Mouse (Mus musculus) CH12.LX (cell line): ENCODE results near the gene Rgp1. TPM values are rescaled to one million over a fixed set of nuclear protein-coding genes. Genes with fewer than 3 reads are reported as not detected.
"Not testable (repeated sequence)": the region's sequence is repeated elsewhere in the genome, so short reads cannot be mapped to it uniquely, and the experiment has no call there.

Experiments used
- DNase-seq: peaks from one replicate; pipeline ENCODE4 v3.0.0-alpha.2; 2013; ENCODE audit errors: extremely low read depth
- H3K27ac ChIP-seq: 2 replicates; pipeline ENCODE4 v1.5.1; 2012; ENCODE audit warnings: low read depth, mild to moderate bottlenecking, control low read depth, moderate library complexity; ENCODE audit not compliant: insufficient read depth
- H3K27me3 ChIP-seq: replicated peaks from 2 replicates; pipeline ENCODE3; 2012; ENCODE audit warnings: inconsistent platforms
- H3K36me3 ChIP-seq, 2 experiments: replicated peaks in 1 of 2; 2 replicates each; pipeline versions ENCODE3 to v1.6.1; 2012; ENCODE audit warnings: inconsistent platforms in 1 of 2, low read length in 1 of 2, mild to moderate bottlenecking in 1 of 2, mixed read lengths in 1 of 2, moderate library complexity in 1 of 2; ENCODE audit not compliant: control insufficient read depth in 1 of 2, insufficient read depth in 1 of 2
- H3K4me1 ChIP-seq, 2 experiments: 2 replicates each; pipeline ENCODE4 v1.6.1; 2012; ENCODE audit warnings: inconsistent platforms in 1 of 2, moderate library complexity in 1 of 2; ENCODE audit not compliant: insufficient read depth in 2 of 2, control insufficient read depth in 1 of 2
- H3K4me2 ChIP-seq: 2 replicates; pipeline ENCODE4 v1.6.1; 2012; ENCODE audit warnings: low read depth, mild to moderate bottlenecking, control low read depth; ENCODE audit not compliant: poor library complexity, insufficient read depth, severe bottlenecking
- H3K4me3 ChIP-seq, 3 experiments: fragments of 150-350 bp in 1 of 3; sonication (generic) in 1 of 3; replicated peaks in 1 of 3; 2 replicates each; pipeline versions ENCODE3 to v1.5.1; 2011 to 2012; ENCODE audit warnings: low read depth in 2 of 3, low read length in 2 of 3, mild to moderate bottlenecking in 2 of 3, moderate library complexity in 2 of 3, control low read depth in 1 of 3, improper control_type of control experiment in 1 of 3, inconsistent platforms in 1 of 3, mixed read lengths in 1 of 3; ENCODE audit not compliant: poor library complexity in 1 of 3
- H3K79me2 ChIP-seq: replicated peaks from 2 replicates; pipeline ENCODE4 v1.6.1; 2012; ENCODE audit warnings: mild to moderate bottlenecking, moderate library complexity; ENCODE audit not compliant: control insufficient read depth, poor library complexity, insufficient read depth, severe bottlenecking; ENCODE audit errors: extremely low read depth
- H3K9ac ChIP-seq: 2 replicates; pipeline ENCODE4 v1.6.1; 2012; ENCODE audit warnings: low read depth, mild to moderate bottlenecking, control low read depth, moderate library complexity; ENCODE audit not compliant: insufficient read depth
- H3K9me3 ChIP-seq: replicated peaks from 2 replicates; pipeline ENCODE3; 2012; ENCODE audit warnings: low read length, inconsistent platforms, mixed read lengths
- IRF4 ChIP-seq: IDR thresholded peaks from 2 replicates; pipeline ENCODE4 v1.6.1; 2014; ENCODE audit warnings: low read depth, mild to moderate bottlenecking, inconsistent platforms, low read length, improper control_type of control experiment
- JUND ChIP-seq: conservative IDR thresholded peaks from 2 replicates; pipeline ENCODE4 v1.6.1; 2011; ENCODE audit warnings: low read depth, low read length, improper control_type of control experiment
- KAT2A ChIP-seq: IDR thresholded peaks from 2 replicates; pipeline ENCODE4 v1.6.1; 2012; ENCODE audit warnings: low read length, improper control_type of control experiment, inconsistent platforms; ENCODE audit not compliant: insufficient replicate concordance
- MAFK ChIP-seq: IDR thresholded peaks from 2 replicates; pipeline ENCODE4 v1.6.1; 2011; ENCODE audit warnings: low read length, improper control_type of control experiment; ENCODE audit not compliant: insufficient replicate concordance
- ZNF384 ChIP-seq: IDR thresholded peaks from 2 replicates; pipeline ENCODE4 v1.6.1; 2012; ENCODE audit warnings: low read depth, low read length, improper control_type of control experiment, inconsistent platforms
- dilution Hi-C: fragments of 300-500 bp; cut with MboI; formaldehyde crosslinking; loops from 2 replicates; pipeline ENCODE4 v1.14.3; 2020; ENCODE audit warnings: low sequenced_read_pairs; ENCODE audit not compliant: extremely low pct_unique_long_range_greater_than_20kb, extremely low pct_ligation_motif_present
- in situ Hi-C: fragments of 300-500 bp; cut with MboI; formaldehyde crosslinking; loops from 3 replicates; pipeline ENCODE4 v1.14.3; 2019; ENCODE audit warnings: low sequenced_read_pairs, low pct_ligation_motif_present, low pct_unique_long_range_greater_than_20kb, mixed read lengths
- polyA plus RNA-seq: library from polyadenylated mRNA; unstranded; fragments of >175 nt; gene quantifications from 2 replicates; pipeline ENCODE4 v1.2.1, GENCODE M21; 2012; ENCODE audit warnings: low read depth; ENCODE audit not compliant: insufficient read length
- total RNA-seq, 2 experiments: library from RNA; depleted of rRNA; stranded (reverse); fragments of 300-350 nt in 1 of 2; fragments of >200 nt in 1 of 2; gene quantifications; 2 replicates each; pipeline ENCODE4 v1.2.3; 2012 to 2014

Rgp1 gene
- total and polyA plus RNA-seq, 3 experiments = 10.1 to 37.0 (median 16.6) TPM

DNA sequence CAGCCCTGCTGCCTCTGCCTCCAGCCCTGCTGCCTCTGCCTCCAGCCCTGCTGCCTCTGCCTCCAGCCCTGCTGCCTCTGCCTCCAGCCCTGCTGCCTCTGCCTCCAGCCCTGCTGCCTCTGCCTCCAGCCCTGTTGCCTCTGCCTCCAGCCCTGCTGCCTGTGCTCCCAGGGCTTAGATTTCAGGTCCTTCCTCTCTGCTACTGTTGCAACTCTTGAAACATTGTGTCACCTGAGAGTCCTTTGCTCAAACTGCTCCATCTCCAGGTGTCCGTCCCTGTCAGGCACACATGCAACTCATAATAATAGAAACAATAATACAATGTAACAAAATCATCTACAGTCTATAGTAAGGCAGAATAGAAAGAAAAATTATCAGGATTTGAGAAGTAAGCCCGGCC is 18.1 kb downstream of the Rgp1 start:
- H3K27me3 ChIP-seq, H3K36me3 ChIP-seq, H3K9ac ChIP-seq, H3K4me3 ChIP-seq, DNase-seq, H3K79me2 ChIP-seq, H3K4me1 ChIP-seq, in situ Hi-C loops, H3K9me3 ChIP-seq, H3K27ac ChIP-seq, H3K4me2 ChIP-seq, dilution Hi-C loops: not testable (repeated sequence)

- Histone ChIP-seq H3K9ac (no peak overlapping the region), H3K4me3 (no peak overlapping the region), H3K27ac (no peak overlapping the region), H3K9me3 (no peaks in the 10 kb centered on the region), H3K4me2 (no peak overlapping the region), H3K27me3 (peaks cover 4% of the 10 kb centered on the region), H3K79me2 (no peaks in the 10 kb centered on the region), H3K4me1 (no peaks in the 10 kb centered on the region), H3K36me3 (no peaks in the 10 kb centered on the region)
- in situ Hi-C loops (no loop called here), dilution Hi-C loops (no loop called here)
- DNase-seq = no peak
- peak; percentile 85 for TF ChIP-seq MAFK
- no peak for TF ChIP-seq IRF4
- TF ChIP-seq, all 38 proteins: peak for 1
These were observed 19.7 kb downstream of the Rgp1 start for GRCm38 (mm10) chr4:43598200-43598599.

DNA sequence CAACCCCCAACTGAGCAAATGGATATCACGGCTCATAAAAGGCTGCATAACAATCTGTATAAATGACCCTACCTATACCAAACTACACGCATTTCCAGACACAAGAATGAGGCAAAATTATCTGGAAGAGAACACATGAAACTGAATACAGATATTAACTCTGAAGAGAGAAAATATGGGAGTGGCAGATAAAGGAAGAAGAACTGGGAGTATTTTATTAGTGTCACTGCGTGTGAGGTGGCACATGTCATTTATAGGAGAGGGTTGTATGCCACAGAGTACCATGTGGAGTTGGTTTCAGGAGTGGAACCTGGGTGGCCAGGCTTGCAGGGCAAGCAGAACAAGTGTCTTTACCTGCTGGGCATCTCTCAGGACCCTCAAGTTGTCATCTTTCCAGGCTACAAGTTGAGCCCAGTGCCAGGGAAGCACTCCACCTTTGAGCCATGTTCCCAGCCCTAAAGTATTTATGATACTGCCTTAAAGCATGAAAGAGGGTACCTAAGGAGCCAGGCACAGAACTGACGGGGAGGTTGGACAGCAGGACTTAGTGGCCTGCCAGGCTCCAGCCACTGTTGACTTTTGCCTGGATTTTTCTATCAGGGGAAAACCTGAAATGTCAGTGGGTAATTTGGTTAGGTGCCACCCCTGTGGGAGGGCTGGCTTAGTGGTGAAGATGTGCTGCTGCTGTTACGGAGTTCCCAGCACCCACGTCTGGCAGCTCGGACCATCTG is 20.3 kb downstream of the Rgp1 start:
- H3K4me2 ChIP-seq = no peak overlapping the region
- H3K27me3 ChIP-seq = peaks cover 4% of the 10 kb centered on the region
- no peak for TF ChIP-seq JUND
- dilution Hi-C loops (no loop called here), in situ Hi-C loops (no loop called here)
- H3K79me2 ChIP-seq = no peaks in the 10 kb centered on the region
- no peaks in the 10 kb centered on the region for H3K36me3 ChIP-seq
- DNase-seq = no peak
- no peaks in the 10 kb centered on the region for H3K4me1 ChIP-seq
- H3K9ac ChIP-seq = no peak overlapping the region
- H3K27ac ChIP-seq = no peak overlapping the region
- H3K9me3 ChIP-seq = no peaks in the 10 kb centered on the region
- H3K4me3 ChIP-seq = no peak overlapping the region

DNA sequence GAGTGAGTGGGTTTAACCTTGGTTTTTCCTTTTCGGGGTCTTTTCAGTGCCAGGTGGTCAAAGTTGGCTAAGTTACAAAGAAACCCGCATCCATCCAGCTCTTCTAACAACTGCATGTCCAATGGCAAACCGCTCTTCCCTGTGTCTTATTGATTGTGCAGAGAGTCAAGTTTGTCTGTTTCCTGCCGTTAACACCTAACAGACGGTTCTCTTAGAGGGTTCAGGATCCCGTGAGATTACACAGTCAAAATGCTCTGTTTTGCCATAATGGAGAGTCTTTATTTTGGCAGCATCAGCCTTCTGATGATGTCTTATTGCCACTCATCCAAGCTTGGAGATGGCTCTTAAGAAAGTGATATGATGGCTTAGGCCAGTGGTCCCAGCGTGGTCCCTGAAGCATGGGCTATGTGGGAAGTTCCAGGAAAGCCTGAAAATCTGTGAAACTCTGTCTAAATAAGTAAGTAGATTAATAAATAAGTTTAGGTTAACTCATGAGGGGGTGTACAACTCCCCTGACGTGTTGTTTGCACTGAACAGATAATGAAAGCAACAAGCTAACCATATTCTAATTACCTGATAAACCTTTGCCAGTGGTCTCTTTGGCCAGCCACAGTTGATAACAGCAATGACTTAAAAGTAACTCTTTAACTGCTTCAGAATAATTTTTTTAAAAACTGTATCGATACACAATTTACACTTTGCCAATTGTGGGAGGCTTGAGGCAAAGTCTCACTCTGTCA is 21.9 kb downstream of the Rgp1 start:
- no peak overlapping the region for H3K4me2 ChIP-seq
- H3K27ac ChIP-seq = no peak overlapping the region
- no peaks in the 10 kb centered on the region for H3K79me2 ChIP-seq

More for the DNA sequence above, 21.9 kb downstream of the Rgp1 start:
- no peaks in the 10 kb centered on the region for H3K36me3 ChIP-seq
- TF ChIP-seq KAT2A (no peak), ZNF384 (no peak)
- H3K4me3 ChIP-seq = no peak overlapping the region
- no peaks in the 10 kb centered on the region for H3K4me1 ChIP-seq
- H3K27me3 ChIP-seq = peaks cover 15% of the 10 kb centered on the region
- H3K9ac ChIP-seq = no peak overlapping the region
- H3K9me3 ChIP-seq = no peaks in the 10 kb centered on the region
- DNase-seq = no peak
- in situ Hi-C loops = no loop called here
- dilution Hi-C loops = no loop called here
